Mouse (Mus musculus): ENCODE results near the gene Lcp2. TPM values are rescaled to one million over a fixed set of nuclear protein-coding genes. Genes with fewer than 3 reads are reported as not detected.

The Lcp2 gene
- polyA plus RNA-seq, 1 experiment from 2014 or later, result 2.5 TPM

- Histone ChIP-seq H3K4me1 (ENCODE audit: control insufficient read depth, insufficient read depth, low read length) (no peaks in the 10 kb centered on the region), H3K4me3 (ENCODE audit: low read depth, low read length) (no peak overlapping the region), H3K9me3 (replicated peaks; ENCODE audit: control insufficient read depth, low read length, poor library complexity, severe bottlenecking) (no peaks in the 10 kb centered on the region), H3K4me2 (ENCODE audit: low read length) (no peak overlapping the region), H3K27me3 (ENCODE audit: control insufficient read depth, insufficient read depth, low read depth, low read length) (no peaks in the 10 kb centered on the region), H3K27ac (ENCODE audit: low read length) (no peak overlapping the region), H3K36me3 (ENCODE audit: control insufficient read depth, insufficient read depth, low read length) (no peaks in the 10 kb centered on the region), H3K9ac (ENCODE audit: low read depth, low read length) (no peak overlapping the region)
- no peak for ATAC-seq
- 85% methylated on average over 2 of the region's 2 CpGs for WGBS
Measured at GRCm38 (mm10) chr11:34034794-34035193, 11.9 kb upstream of the Lcp2 start.

GRCm38 (mm10) chr11:34035909-34036658 is 10.6 kb upstream of the Lcp2 start:
- ATAC-seq, result no peak
- Histone ChIP-seq H3K4me1 (ENCODE audit: control insufficient read depth, insufficient read depth, low read length) (no peaks in the 10 kb centered on the region), H3K9ac (ENCODE audit: low read depth, low read length) (no peak overlapping the region), H3K4me2 (ENCODE audit: low read length) (no peak overlapping the region), H3K4me3 (ENCODE audit: low read depth, low read length) (no peak overlapping the region), H3K27me3 (ENCODE audit: control insufficient read depth, insufficient read depth, low read depth, low read length) (no peaks in the 10 kb centered on the region), H3K27ac (ENCODE audit: low read length) (no peak overlapping the region), H3K36me3 (ENCODE audit: control insufficient read depth, insufficient read depth, low read length) (no peaks in the 10 kb centered on the region), H3K9me3 (replicated peaks; ENCODE audit: control insufficient read depth, low read length, poor library complexity, severe bottlenecking) (no peaks in the 10 kb centered on the region)
- WGBS, result 81% methylated on average over 5 of the region's 5 CpGs

GRCm38 (mm10) chr11:34040061-34040460 is 6.7 kb upstream of the Lcp2 start:
- H3K27ac ChIP-seq (ENCODE audit: low read length), result no peak overlapping the region
- H3K9ac ChIP-seq (ENCODE audit: low read depth, low read length), result no peak overlapping the region
- no peaks in the 10 kb centered on the region for H3K4me1 ChIP-seq (ENCODE audit: control insufficient read depth, insufficient read depth, low read length)
- no peak overlapping the region for H3K4me2 ChIP-seq (ENCODE audit: low read length)
- no peaks in the 10 kb centered on the region for H3K27me3 ChIP-seq (ENCODE audit: control insufficient read depth, insufficient read depth, low read depth, low read length)
- H3K36me3 ChIP-seq (ENCODE audit: control insufficient read depth, insufficient read depth, low read length), result no peaks in the 10 kb centered on the region
- no peak for ATAC-seq
- no peaks in the 10 kb centered on the region for H3K9me3 ChIP-seq (replicated peaks; ENCODE audit: control insufficient read depth, low read length, poor library complexity, severe bottlenecking)
- 77% methylated on average over 5 of the region's 5 CpGs for WGBS
- H3K4me3 ChIP-seq (ENCODE audit: low read depth, low read length), result no peak overlapping the region

- WGBS, result 67% methylated on average over 1 of the region's 1 CpGs
- Histone ChIP-seq H3K27ac (ENCODE audit: low read length) (no peak overlapping the region), H3K4me3 (ENCODE audit: low read depth, low read length) (no peak overlapping the region), H3K4me1 (ENCODE audit: control insufficient read depth, insufficient read depth, low read length) (no peaks in the 10 kb centered on the region), H3K9me3 (replicated peaks; ENCODE audit: control insufficient read depth, low read length, poor library complexity, severe bottlenecking) (no peaks in the 10 kb centered on the region), H3K4me2 (ENCODE audit: low read length) (no peak overlapping the region), H3K27me3 (ENCODE audit: control insufficient read depth, insufficient read depth, low read depth, low read length) (no peaks in the 10 kb centered on the region), H3K36me3 (ENCODE audit: control insufficient read depth, insufficient read depth, low read length) (no peaks in the 10 kb centered on the region), H3K9ac (ENCODE audit: low read depth, low read length) (no peak overlapping the region)
- ATAC-seq, result no peak
Measured at GRCm38 (mm10) chr11:34042808-34043207, 3.9 kb upstream of the Lcp2 start.

GRCm38 (mm10) chr11:34047542-34047937 is 820 bp downstream of the Lcp2 start:
- ATAC-seq, result no peak
- no peaks in the 10 kb centered on the region for H3K36me3 ChIP-seq (ENCODE audit: control insufficient read depth, insufficient read depth, low read length)
- H3K4me2 ChIP-seq (ENCODE audit: low read length), result no peak overlapping the region
- no peaks in the 10 kb centered on the region for H3K9me3 ChIP-seq (replicated peaks; ENCODE audit: control insufficient read depth, low read length, poor library complexity, severe bottlenecking)
- 83% methylated on average over 5 of the region's 5 CpGs for WGBS
- no peak overlapping the region for H3K9ac ChIP-seq (ENCODE audit: low read depth, low read length)
- H3K27ac ChIP-seq (ENCODE audit: low read length), result no peak overlapping the region
- no peak overlapping the region for H3K4me3 ChIP-seq (ENCODE audit: low read depth, low read length)
- no peaks in the 10 kb centered on the region for H3K27me3 ChIP-seq (ENCODE audit: control insufficient read depth, insufficient read depth, low read depth, low read length)
- H3K4me1 ChIP-seq (ENCODE audit: control insufficient read depth, insufficient read depth, low read length), result no peaks in the 10 kb centered on the region

GRCm38 (mm10) chr11:34048375-34049124 is 1.8 kb downstream of the Lcp2 start:
- ATAC-seq, result no peak
- Histone ChIP-seq H3K27me3 (ENCODE audit: control insufficient read depth, insufficient read depth, low read depth, low read length) (no peaks in the 10 kb centered on the region), H3K4me2 (ENCODE audit: low read length) (no peak overlapping the region), H3K4me3 (ENCODE audit: low read depth, low read length) (no peak overlapping the region), H3K4me1 (ENCODE audit: control insufficient read depth, insufficient read depth, low read length) (no peaks in the 10 kb centered on the region), H3K36me3 (ENCODE audit: control insufficient read depth, insufficient read depth, low read length) (no peaks in the 10 kb centered on the region), H3K9ac (ENCODE audit: low read depth, low read length) (no peak overlapping the region), H3K9me3 (replicated peaks; ENCODE audit: control insufficient read depth, low read length, poor library complexity, severe bottlenecking) (no peaks in the 10 kb centered on the region), H3K27ac (ENCODE audit: low read length) (no peak overlapping the region)
- WGBS, result 95% methylated on average over 8 of the region's 8 CpGs

GRCm38 (mm10) chr11:34049125-34049379 is 2.3 kb downstream of the Lcp2 start:
- no peak overlapping the region for H3K27ac ChIP-seq (ENCODE audit: low read length)
- no peak overlapping the region for H3K9ac ChIP-seq (ENCODE audit: low read depth, low read length)
- no peak for ATAC-seq
- no peak overlapping the region for H3K4me2 ChIP-seq (ENCODE audit: low read length)
- H3K36me3 ChIP-seq (ENCODE audit: control insufficient read depth, insufficient read depth, low read length), result no peaks in the 10 kb centered on the region
- H3K4me1 ChIP-seq (ENCODE audit: control insufficient read depth, insufficient read depth, low read length), result no peaks in the 10 kb centered on the region
- 97% methylated on average over 1 of the region's 1 CpGs for WGBS
- H3K9me3 ChIP-seq (replicated peaks; ENCODE audit: control insufficient read depth, low read length, poor library complexity, severe bottlenecking), result no peaks in the 10 kb centered on the region
- no peak overlapping the region for H3K4me3 ChIP-seq (ENCODE audit: low read depth, low read length)
- no peaks in the 10 kb centered on the region for H3K27me3 ChIP-seq (ENCODE audit: control insufficient read depth, insufficient read depth, low read depth, low read length)

- no peak overlapping the region for H3K4me2 ChIP-seq (ENCODE audit: low read length)
- no peak for ATAC-seq
- WGBS, result 72% methylated on average over 1 of the region's 1 CpGs
- no peaks in the 10 kb centered on the region for H3K27me3 ChIP-seq (ENCODE audit: control insufficient read depth, insufficient read depth, low read depth, low read length)
- no peak overlapping the region for H3K27ac ChIP-seq (ENCODE audit: low read length)
- H3K9ac ChIP-seq (ENCODE audit: low read depth, low read length), result no peak overlapping the region
- no peaks in the 10 kb centered on the region for H3K4me1 ChIP-seq (ENCODE audit: control insufficient read depth, insufficient read depth, low read length)
- H3K4me3 ChIP-seq (ENCODE audit: low read depth, low read length), result no peak overlapping the region
- H3K9me3 ChIP-seq (replicated peaks; ENCODE audit: control insufficient read depth, low read length, poor library complexity, severe bottlenecking), result no peaks in the 10 kb centered on the region
- no peaks in the 10 kb centered on the region for H3K36me3 ChIP-seq (ENCODE audit: control insufficient read depth, insufficient read depth, low read length)
Measured at GRCm38 (mm10) chr11:34050063-34050462, 3.3 kb downstream of the Lcp2 start.

GRCm38 (mm10) chr11:34050643-34051042 is 3.9 kb downstream of the Lcp2 start:
- ATAC-seq, result no peak
- Histone ChIP-seq H3K27ac (ENCODE audit: low read length) (no peak overlapping the region), H3K4me1 (ENCODE audit: control insufficient read depth, insufficient read depth, low read length) (no peaks in the 10 kb centered on the region), H3K9ac (ENCODE audit: low read depth, low read length) (no peak overlapping the region), H3K4me2 (ENCODE audit: low read length) (no peak overlapping the region), H3K4me3 (ENCODE audit: low read depth, low read length) (no peak overlapping the region), H3K36me3 (ENCODE audit: control insufficient read depth, insufficient read depth, low read length) (no peaks in the 10 kb centered on the region), H3K27me3 (ENCODE audit: control insufficient read depth, insufficient read depth, low read depth, low read length) (no peaks in the 10 kb centered on the region), H3K9me3 (replicated peaks; ENCODE audit: control insufficient read depth, low read length, poor library complexity, severe bottlenecking) (no peaks in the 10 kb centered on the region)
- WGBS, result 88% methylated on average over 2 of the region's 2 CpGs
